7 mouse cellular contexts compared by ENCODE assay signal in genomic region chr13:48965559-48966525, GRCm38 (mm10). TPM values are rescaled to one million over a fixed set of nuclear protein-coding genes. Genes with fewer than 3 reads are reported as not detected.
DNase-seq lines count a peak whose midpoint lies in the region; ATAC-seq lines count a peak whose summit lies in the region.

No protein-coding gene starts in this region.

- H3K27me3 ChIP-seq in intestine, embryonic 14.5 days (replicated peaks; ENCODE audit: control insufficient read depth, insufficient read depth, low read length) = no peaks in the 10 kb centered on the region

- peak; percentile 14 for ATAC-seq in intestine, embryonic 14.5 days (replicated peaks; ENCODE audit: low FRiP score, low TSS enrichment, low read depth)

- 10% methylated on average over 7 of the region's 7 CpGs for WGBS in intestine, embryonic 14.5 days

- H3K9ac ChIP-seq in intestine, embryonic 14.5 days (ENCODE audit: low read length) = peak overlapping the region; percentile 91

- peaks cover 40% of the 10 kb centered on the region for H3K4me1 ChIP-seq in intestine, embryonic 14.5 days (replicated peaks; ENCODE audit: control insufficient read depth, insufficient read depth, low read length)

- H3K9me3 ChIP-seq in intestine, embryonic 14.5 days (ENCODE audit: control insufficient read depth, low read length) = no peaks in the 10 kb centered on the region

- no peaks in the 10 kb centered on the region for H3K36me3 ChIP-seq in intestine, embryonic 14.5 days (ENCODE audit: control insufficient read depth, insufficient read depth, low read length)

- peak; percentile 39 to 41 for DNase-seq in adrenal gland, adult 18-20 months (ENCODE audit: low spot score in 2 of 2)
- DNase-seq in embryo, embryonic 11 days = peak; percentile 78
- DNase-seq in gastrocnemius, postnatal 25 days = peak; percentile 80
- peak; percentile 78 for DNase-seq in intestine, embryonic 14.5 days (ENCODE audit: low spot score)
- DNase-seq in left cerebral cortex, postnatal 25 days (ENCODE audit: low spot score in 2 of 2) = peak; percentile 70 to 89
- peak; percentile 74 for DNase-seq in mesoderm, embryonic 11.5 days (ENCODE audit: low read depth, low spot score)
- peak; percentile 38 for DNase-seq in spleen, adult 12 weeks (ENCODE audit: low spot score)

- peak overlapping the region; percentile 98 for H3K4me2 ChIP-seq in intestine, embryonic 14.5 days (ENCODE audit: low read length)

- peak overlapping the region; percentile 97 for H3K4me3 ChIP-seq in intestine, embryonic 14.5 days (ENCODE audit: low read depth, low read length)

- intact Hi-C loops in left cerebral cortex, postnatal 25 days (cut with DNase I) = loop anchor here (2.0 to 5.0 kb wide), 2 partner anchors 87 to 181 kb away; partner anchors contain the start of gene Wnk2

- H3K27ac ChIP-seq in intestine, embryonic 14.5 days (ENCODE audit: low read depth) = peak overlapping the region; percentile 96

RNA-seq across cellular contexts. Expression of gene Fam120a, which starts 2.0 kb away (rescaled TPM):
- total RNA-seq in adrenal gland, adult 18-20 months (2021) = 100 to 1,000 TPM; 148 to 180 TPM
- total RNA-seq in gastrocnemius, postnatal 25 days (2021) = 100 to 1,000 TPM in 1 of 2 experiments, 10 to 100 TPM in 1; 99.0 to 102 TPM
- polyA plus RNA-seq in intestine, embryonic 14.5 days (2014; fragmentation: Nextera tagmentation; extraction: Ambion mirVana) = 43.0 and 43.8 TPM in 2 replicates
- total RNA-seq in left cerebral cortex, postnatal 25 days (2021) = 100 to 1,000 TPM; 117 to 123 TPM

Comparison
In these comparisons a context has a peak if more than half of its experiments do, and no peak if none do; other contexts are left out.
1. Peak in every context shown above with its lines: DNase-seq, ATAC-seq, H3K4me3 ChIP-seq and H3K27ac ChIP-seq.